Mouse (Mus musculus): ENCODE data around the gene Actr5. TPM values are rescaled to one million over a fixed set of nuclear protein-coding genes. Genes with fewer than 3 reads are reported as not detected.

Actr5 gene
- polyA plus RNA-seq (2012): 17.9 and 18.9 TPM in 2 replicates

DNA sequence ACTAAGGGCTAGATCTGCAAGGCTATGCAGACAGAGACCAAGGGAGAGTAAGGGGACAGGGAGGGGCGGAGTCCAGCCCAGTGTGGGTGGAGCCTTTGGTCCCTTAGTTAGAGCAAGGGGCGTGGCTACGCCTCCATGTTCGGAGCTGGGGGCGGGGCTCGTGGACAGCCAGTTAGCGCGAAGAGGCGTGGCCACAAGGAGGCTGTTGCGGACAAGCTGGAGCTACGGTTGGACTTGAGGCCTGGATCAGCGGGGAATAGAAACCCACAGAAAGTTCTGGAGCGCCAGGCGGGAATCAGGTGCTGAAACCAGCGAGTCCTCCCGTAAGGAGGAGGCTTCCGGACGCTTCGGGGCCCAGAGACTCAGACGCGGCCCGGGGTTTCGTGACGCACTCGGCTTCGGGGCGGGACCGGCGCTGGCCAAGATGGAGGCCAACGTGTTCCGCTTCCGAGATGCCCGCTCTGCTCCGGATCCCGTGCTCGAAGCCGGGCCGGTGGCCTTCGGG, at the start of gene Actr5:
Actr5 (plus strand) TSS at position 171 of the 505 bp plus-strand sequence.
- TF ChIP-seq GATA1 (IDR thresholded peaks at IDR 0.05; ENCODE audit: low read length): no peak

DNA sequence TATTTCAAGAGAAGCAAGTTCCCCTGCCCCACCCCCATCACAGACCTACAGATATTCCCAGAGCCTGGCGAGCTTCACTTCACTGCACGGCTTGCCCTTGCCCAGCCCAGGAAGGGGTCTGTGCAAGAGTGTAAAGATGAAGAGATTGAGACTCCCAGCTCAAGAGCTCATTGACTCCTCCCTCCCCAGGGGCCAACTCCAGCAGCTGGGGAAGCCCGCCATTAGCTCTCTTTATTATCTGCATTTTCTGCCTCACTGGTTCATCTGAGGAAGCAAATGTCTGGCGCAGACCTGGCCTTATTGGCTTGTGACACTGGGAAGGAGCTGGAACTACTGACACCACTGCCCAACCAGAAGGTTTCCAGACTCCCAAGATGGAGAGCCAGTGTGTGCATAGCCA, 44.7 kb upstream of the Actr5 start:
- TF ChIP-seq GATA1 (IDR thresholded peaks at IDR 0.05; ENCODE audit: low read length): no peak

DNA sequence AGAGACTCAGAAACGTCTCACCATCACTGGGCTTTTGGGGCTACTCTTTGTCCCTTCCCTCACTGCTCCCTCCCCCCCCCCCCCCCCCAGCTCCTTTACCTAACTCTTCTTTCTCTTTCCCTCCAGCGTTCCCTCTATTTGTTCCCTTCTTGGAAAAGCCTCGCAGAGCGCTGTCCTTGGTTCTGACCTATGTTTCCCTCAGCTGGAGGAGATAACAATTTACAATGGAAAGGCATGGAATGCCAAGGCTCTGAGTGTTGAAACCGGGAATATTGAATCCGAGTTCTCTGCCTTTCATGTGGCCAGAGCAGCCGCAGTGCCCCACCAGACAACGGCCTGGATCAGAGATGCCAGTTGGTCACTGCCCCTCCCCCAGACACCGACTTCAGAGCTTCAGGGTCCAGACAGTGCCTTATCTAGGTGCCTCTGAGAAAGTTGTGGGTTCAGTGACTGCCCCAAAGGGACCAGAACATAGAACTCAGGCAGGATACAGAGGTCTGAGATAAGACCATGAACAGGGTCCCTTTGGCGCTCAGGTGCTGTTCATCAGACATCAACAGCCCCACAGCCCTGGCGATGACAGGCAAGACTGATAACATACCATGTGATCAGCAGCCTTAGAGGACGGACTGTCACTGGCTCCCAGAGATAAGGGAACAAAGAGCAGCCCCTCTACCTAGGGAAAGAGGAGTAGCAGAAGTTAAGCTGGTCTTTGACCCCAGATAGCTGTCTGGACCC, 39.9 kb upstream of the Actr5 start:
- peak; percentile 72 for TF ChIP-seq GATA1 (IDR thresholded peaks at IDR 0.05; ENCODE audit: low read length)

DNA sequence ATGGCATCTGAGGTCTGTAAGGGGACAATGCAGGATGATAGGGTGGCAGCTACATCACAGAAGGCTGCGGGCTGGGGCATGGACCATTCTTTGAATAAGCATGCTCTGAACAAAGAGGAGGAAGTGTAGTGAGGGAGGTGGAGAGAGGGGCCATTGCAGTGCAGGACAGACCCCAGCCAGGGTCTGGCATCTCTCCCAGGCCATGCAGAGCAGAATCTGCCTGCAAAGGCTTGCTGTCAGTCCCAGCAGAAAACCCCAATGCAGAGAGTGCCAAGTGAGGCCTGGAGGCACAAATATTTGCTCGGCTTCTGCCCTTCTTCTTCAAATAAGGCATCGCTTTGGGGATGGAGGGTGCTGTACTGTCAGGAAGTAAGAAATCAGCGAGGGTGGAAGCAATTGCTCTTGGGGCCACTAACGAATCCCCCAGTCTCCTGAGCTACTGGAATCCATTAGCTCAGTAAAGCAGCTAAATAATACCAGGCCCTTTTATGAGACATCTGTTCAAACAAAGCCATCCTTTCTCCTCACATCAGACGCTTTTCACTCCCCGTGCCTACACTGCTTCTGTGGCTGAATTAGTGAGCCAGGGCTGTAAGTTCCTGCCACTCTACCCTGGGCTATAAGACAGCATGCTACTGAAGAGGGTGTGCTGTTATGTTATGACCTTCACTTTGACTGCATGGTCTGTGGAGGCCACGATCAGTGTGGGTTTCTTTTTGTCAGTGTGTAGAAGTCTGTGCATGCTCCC, 36.0 kb upstream of the Actr5 start:
- TF ChIP-seq GATA1 (IDR thresholded peaks at IDR 0.05; ENCODE audit: low read length): no peak

DNA sequence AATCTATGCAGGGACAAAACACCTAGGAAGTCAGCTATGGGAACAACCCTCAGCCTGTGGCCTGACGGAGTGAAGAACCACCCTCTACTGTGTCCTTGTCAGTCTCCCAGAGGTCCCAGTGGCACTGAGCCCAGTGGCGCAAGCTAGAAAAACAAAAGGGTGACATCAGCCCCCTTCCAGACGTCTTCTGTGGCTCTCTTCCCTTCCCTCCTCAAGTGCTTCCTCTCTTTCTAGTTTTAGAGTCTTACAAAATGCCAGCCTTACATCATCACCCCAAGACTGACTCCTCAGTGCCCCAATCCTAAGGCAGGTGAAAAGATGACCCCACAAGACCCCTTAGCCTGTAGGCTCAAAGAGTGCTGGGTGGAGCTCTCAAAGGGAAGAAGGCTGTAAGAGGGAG, 34.2 kb upstream of the Actr5 start:
- TF ChIP-seq GATA1 (IDR thresholded peaks at IDR 0.05; ENCODE audit: low read length): no peak

DNA sequence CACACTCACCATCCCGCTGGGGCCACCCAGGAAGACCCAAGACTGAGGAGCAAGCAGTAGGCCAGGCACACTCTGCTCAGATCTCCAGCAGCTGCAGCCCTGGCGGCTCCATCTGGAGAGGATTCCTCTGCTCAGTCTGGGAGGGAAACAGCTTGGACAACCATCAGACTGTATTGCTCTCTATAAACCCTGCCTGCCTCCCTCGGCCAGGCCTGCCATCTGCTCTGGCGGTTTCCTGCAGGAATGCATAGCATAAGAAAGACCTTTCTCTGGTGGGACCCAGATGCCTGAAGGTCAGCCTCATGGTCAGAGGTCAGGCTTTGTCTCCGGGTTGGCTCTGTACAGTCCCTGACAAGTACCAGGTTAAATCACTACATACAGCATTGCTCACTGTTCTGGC, 33.4 kb upstream of the Actr5 start:
- TF ChIP-seq GATA1 (IDR thresholded peaks at IDR 0.05; ENCODE audit: low read length): no peak

DNA sequence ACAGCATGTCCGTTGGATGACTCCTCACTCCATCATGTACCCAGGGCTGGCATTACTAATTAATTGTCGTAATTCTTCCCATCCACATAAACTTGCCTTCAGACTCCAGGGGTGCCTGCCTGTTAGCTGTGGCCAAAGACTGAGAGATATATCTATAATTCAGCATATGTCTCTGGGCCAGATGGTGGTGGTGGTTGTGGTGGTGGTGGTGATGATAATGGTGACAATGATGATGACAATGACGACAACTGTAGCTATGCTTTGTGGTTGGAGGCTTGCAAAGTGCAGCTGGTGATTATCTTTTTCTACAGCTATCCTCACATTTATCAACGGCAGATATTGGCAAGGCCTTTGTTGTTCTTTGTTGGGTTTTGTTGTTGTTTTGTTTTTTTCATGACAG, 31.3 kb upstream of the Actr5 start:
- TF ChIP-seq GATA1 (IDR thresholded peaks at IDR 0.05; ENCODE audit: low read length): no peak

DNA sequence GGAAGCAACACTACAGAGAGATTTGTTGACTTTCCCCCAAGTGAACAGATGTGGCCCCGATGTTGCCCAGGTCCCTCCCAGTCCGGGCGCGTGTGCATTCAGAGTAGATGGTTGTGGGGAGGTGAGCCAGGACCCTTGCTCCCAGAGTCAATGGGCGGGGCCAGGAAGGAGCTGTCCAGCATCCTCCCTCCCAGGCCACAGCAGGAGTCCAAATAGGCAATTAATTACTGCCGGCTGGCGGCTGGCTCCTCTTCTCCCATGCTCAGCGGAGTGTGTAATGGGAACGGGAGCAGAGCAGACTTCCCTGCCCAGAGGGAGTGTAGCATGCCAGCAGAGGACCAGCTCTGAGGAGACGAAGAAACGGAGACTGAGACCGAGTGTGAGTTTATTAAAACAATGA, 29.6 kb upstream of the Actr5 start:
- no peak for TF ChIP-seq GATA1 (IDR thresholded peaks at IDR 0.05; ENCODE audit: low read length)

DNA sequence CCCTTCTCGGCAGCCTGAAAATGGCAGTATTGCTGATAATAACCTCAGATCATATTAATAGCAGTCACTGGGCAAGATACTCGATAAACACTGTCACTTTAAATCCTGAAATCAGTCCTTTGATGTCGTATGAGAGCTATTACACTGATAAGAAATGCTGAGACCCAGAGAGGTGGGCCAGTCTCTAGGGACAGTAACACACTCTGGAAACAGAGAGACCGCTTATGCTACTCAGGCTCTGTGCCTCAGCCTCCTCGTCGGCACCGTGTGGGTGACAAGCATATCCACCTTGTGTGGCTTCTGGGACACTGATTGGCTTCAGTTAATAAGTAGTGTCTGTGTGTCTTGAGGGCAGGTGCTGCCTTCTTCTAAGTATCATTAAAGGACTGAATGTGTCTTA, 29.1 kb upstream of the Actr5 start:
- no peak for TF ChIP-seq GATA1 (IDR thresholded peaks at IDR 0.05; ENCODE audit: low read length)

DNA sequence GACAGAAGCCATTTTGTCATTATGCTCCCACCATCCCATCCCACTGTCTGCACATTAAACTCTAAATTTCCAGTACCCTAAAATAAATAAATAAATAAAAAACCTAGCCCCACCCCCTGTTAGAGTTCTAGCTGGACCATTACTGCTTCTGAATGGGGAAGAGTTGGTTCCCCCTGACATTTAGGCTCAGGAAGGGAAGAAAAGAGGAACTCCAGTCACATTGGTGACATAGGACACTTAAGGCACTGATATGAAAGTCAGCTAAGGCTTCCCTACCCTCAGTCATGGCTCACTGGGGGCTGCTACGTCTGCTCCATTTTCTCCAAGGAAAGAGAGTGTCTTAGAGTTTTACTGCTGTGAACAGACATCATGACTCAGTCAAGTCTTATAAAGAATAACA, 27.9 kb upstream of the Actr5 start:
- TF ChIP-seq GATA1 (IDR thresholded peaks at IDR 0.05; ENCODE audit: low read length): no peak

DNA sequence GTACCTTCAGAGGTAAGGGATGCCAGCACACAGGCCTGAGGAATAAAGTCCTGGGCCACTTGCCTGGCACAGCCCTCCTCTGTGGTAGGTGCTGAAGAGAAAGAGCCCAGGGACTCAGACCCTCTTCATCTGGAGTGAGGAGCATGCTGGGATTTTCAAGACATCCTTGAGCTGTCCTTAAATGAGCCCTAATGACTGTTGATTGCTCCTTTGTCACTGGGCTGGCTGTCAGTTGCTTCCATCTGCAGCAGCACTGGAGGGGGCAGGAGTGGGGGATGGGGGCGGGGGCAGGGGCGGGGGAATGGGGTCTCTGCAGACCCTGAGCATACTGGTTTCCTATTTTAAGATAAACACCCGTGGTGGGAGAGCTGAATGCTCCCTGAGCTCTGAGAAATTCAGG, 24.2 kb upstream of the Actr5 start:
- TF ChIP-seq GATA1 (IDR thresholded peaks at IDR 0.05; ENCODE audit: low read length): no peak

DNA sequence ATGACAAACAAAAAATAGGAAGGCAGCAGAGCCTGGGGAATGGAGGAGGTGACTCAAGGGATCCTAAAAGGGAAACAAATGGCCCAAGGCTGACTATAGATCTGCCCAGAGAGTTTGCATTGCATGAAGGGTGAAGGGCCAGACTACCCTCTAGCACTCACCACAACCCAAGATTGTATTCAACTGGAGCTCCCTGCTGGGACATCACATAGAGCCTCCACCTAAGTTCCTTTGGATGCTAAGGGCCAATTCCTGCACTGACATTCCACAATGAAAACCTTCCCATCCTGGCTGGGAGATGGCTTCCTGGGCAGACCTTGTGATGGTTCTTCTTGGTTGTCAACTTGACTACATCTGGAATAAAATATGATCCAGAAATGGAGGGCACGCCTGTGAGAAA, 23.4 kb upstream of the Actr5 start:
- TF ChIP-seq GATA1 (IDR thresholded peaks at IDR 0.05; ENCODE audit: low read length): no peak

DNA sequence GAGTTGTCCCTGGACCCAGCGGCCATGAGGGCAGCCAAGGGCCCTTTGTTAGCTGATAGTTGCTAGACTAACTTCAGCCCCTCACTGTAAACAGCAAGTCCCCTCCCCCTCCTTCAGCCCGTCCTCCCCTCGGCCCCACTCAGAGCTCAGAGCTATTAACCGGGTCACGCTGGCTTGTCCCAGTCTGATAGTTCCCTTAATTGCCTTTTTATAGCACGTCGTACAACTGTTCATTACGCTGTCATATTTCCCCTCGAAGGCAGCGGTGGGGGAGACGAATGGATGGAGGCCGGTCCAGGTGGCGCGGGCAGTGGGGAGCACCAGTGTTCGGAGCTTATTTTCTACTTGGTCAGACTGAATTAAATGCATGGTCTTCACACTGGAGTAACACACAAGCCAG, 22.0 kb upstream of the Actr5 start:
- no peak for TF ChIP-seq GATA1 (IDR thresholded peaks at IDR 0.05; ENCODE audit: low read length)

DNA sequence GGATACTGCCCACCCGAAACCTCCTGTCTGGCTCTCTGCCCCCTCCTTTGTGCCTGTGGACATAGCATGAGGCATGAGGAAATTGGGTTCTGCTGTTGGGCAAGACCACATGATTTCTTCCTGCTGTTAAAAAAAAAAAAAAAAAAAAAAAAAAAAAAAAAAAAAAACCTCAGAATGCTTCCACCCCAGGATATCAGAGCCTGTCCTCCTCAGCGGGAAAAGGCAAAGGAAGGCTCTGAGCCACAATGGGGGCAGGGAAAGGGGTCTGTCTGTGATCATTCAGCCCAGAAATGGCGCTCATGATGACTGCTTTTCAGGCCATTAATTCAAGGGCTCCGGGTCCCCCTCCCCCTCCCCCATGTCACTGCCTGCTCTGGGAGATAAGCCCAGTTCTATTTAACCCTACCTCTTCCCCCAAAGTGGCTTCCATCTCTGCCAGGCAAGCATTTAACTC, 18.1 kb upstream of the Actr5 start:
- no peak for TF ChIP-seq GATA1 (IDR thresholded peaks at IDR 0.05; ENCODE audit: low read length)

DNA sequence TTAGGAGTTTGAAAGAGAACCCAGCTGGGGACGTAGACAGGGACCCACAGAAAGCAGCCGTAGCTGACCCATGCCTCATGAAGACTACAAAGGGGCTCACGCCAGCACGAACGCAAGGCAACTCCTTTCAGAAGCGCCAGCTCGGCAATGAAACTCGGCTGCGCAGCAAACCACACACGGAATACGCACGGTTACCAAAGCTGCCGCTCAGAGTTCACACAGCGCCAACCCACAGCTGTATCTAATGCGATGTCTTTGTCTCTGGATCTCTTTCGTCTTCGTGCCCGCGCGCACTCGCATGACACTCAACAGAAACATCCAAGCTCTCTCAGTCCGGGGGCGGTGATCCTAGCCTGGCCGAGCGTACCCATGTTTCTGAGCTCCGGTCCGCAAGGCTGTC, 15.0 kb upstream of the Actr5 start:
- TF ChIP-seq GATA1 (IDR thresholded peaks at IDR 0.05; ENCODE audit: low read length): no peak

DNA sequence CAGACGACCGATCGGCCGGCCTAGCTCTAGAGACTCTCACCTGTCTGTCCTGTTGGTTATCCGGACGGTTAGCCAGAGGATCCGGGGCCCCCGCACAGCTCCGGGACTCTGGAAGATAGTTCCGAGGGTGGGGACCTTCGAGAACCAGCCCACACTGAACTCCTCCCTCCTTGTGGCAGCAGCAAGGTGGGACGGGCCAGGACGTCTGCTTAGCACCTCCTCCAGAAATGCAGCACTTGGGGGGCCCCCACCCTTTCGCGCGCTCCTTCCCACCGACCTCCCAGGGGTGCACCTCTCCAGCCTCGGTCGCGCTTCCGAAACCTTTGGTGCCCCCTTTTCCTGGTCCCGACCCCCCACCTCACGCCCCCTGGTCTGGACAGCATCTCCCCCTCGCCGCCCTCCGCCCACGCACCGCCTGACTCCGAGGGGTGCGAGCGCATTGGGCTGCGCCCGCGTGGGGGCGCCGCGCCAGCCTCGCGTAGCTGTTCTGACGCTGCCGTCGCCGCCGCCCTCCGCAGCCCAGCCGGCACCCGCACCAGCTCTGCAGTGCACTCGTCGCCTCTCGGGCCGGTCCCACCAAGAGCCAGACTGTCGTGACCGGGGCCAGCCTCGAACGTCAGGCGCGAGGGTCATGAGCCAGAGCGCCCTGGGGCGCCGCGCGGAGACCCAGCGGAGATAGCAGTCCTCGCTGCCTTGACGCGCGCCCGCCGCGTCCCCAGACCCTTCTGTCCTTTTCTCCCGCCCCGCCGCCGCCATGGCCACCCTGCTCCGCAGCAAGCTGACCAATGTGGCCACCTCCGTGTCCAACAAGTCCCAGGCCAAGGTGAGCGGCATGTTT, 14.0 kb upstream of the Actr5 start, which contains the start of gene Slc32a1:
Slc32a1 (plus strand) TSS at position 280 of the 838 bp plus-strand sequence.
- TF ChIP-seq GATA1 (IDR thresholded peaks at IDR 0.05; ENCODE audit: low read length): no peak

Measured in G1E-ER4 (cell line).